In the genomic region with DNA sequence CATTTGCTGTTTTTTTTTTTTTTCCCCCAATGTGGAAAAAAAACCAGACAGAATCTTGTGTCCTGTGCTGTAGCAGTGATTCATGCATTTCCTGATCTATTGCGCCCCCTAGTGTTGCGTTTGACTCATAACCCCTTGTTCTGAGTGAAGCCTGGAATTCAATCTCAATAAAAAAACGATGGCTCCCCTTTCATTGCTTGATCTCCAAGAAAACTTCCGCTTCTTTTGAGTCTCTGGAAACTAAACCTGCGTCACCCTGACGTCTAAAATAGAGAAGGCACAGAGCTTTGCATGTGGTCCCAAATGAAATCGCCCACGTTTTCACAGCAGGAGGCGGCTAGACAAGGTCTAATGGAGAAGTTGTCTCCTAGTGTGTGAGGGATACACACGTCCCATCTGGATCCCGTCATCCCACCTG, we compare ENCODE assay signal across 9 mouse cellular contexts. TPM values are rescaled to one million over a fixed set of nuclear protein-coding genes. Genes with fewer than 3 reads are reported as not detected.
DNase-seq lines count a peak whose midpoint lies in the region; ATAC-seq and TF ChIP-seq lines count a peak whose summit lies in the region.
"Had no signal": no experiment of that assay in that cellular context is flagged by ENCODE, and none has a peak within 500 bp of the region (broad histone marks: within the 10 kb centered on the region; RNA-seq: fewer than 3 reads in every experiment).

No protein-coding gene starts in this region.

- H3K4me1 ChIP-seq in CH12.LX (ENCODE audit: control insufficient read depth in 1 of 2, insufficient read depth in 2 of 2), result peaks cover 12 to 42% of the 10 kb centered on the region in 2 experiments
- H3K4me1 ChIP-seq in liver, embryonic 13.5 days (replicated peaks), result peaks cover 8% of the 10 kb centered on the region
- no peaks in the 10 kb centered on the region for H3K4me1 ChIP-seq in neural tube, embryonic 14.5 days (ENCODE audit: control insufficient read depth, insufficient read depth, low read length)

- H3K79me2 ChIP-seq in CH12.LX (replicated peaks; ENCODE audit: control insufficient read depth, extremely low read depth, insufficient read depth, poor library complexity, severe bottlenecking), result no peaks in the 10 kb centered on the region

- H3K4me2 ChIP-seq in CH12.LX (ENCODE audit: insufficient read depth, low read depth, poor library complexity, severe bottlenecking), result no peak overlapping the region; the same call in 1 of the 2 replicates
- peak overlapping the region; percentile 50; the same call in 1 of the 2 replicates for H3K4me2 ChIP-seq in liver, embryonic 13.5 days
- H3K4me2 ChIP-seq in neural tube, embryonic 14.5 days (ENCODE audit: low read depth, low read length), result no peak overlapping the region

- dilution Hi-C loops in CH12.LX (cut with MboI; ENCODE audit: extremely low pct_ligation_motif_present, extremely low pct_unique_long_range_greater_than_20kb, low sequenced_read_pairs), result no loop called here

- TF ChIP-seq CTCF in CH12.LX (conservative IDR thresholded peaks at IDR 0.05 in 1 of 2, IDR thresholded peaks at IDR 0.05 in 1 of 2; ENCODE audit: low read depth in 2 of 2, low read length in 2 of 2), result peak; percentile 65 to 91

- peak; percentile 84 for DNase-seq in 3T3-L1 (ENCODE audit: low read depth, low spot score)
- peak; percentile 82 for DNase-seq in CH12.LX (ENCODE audit: extremely low read depth)
- DNase-seq in cerebellum, postnatal 10 days, result peak; percentile 74 to 82
- DNase-seq in frontal cortex, postnatal 36 days (ENCODE audit: low spot score in 2 of 2), result peak; percentile 68 to 81
- DNase-seq in kidney, postnatal 14 days, result peak; percentile 30
- no peak for DNase-seq in liver, embryonic 13.5 days
- DNase-seq in spleen, postnatal 14 days (ENCODE audit: low spot score in 2 of 2), result no peak

- no peaks in the 10 kb centered on the region for H3K27me3 ChIP-seq in CH12.LX (replicated peaks)
- H3K27me3 ChIP-seq in liver, embryonic 13.5 days, result no peaks in the 10 kb centered on the region
- H3K27me3 ChIP-seq in neural tube, embryonic 14.5 days (ENCODE audit: control insufficient read depth, insufficient read depth, low read length), result no peaks in the 10 kb centered on the region

- peak; percentile 92 for TF ChIP-seq RAD21 in CH12.LX (IDR thresholded peaks at IDR 0.05; ENCODE audit: low read depth, low read length)

- peaks cover 2% of the 10 kb centered on the region for H3K9me3 ChIP-seq in CH12.LX (replicated peaks; ENCODE audit: low read length)
- no peaks in the 10 kb centered on the region for H3K9me3 ChIP-seq in liver, embryonic 13.5 days (replicated peaks)
- H3K9me3 ChIP-seq in neural tube, embryonic 14.5 days (ENCODE audit: control insufficient read depth, low read length), result no peaks in the 10 kb centered on the region

- 17% methylated on average over 11 of the region's 11 CpGs for WGBS in liver, embryonic 13.5 days (ENCODE audit: insufficient replicate concordance)
- 19% methylated on average over 11 of the region's 11 CpGs for WGBS in neural tube, embryonic 14.5 days

- TF ChIP-seq EP300 in CH12.LX (IDR thresholded peaks at IDR 0.05; ENCODE audit: low read length), result no peak

- H3K4me3 ChIP-seq in CH12.LX (replicated peaks in 1 of 3; ENCODE audit: low read depth in 2 of 3, low read length in 2 of 3, poor library complexity in 1 of 3), result no peak overlapping the region
- H3K4me3 ChIP-seq in liver, embryonic 13.5 days (replicated peaks), result no peak overlapping the region
- H3K4me3 ChIP-seq in neural tube, embryonic 14.5 days (ENCODE audit: low read depth, low read length), result no peak overlapping the region
- H3K4me3 ChIP-seq: erythroblast, embryonic 14.5 days had no signal

- H3K9ac ChIP-seq in CH12.LX (ENCODE audit: insufficient read depth, low read depth), result no peak overlapping the region
- H3K9ac ChIP-seq in liver, embryonic 13.5 days, result no peak overlapping the region
- H3K9ac ChIP-seq in neural tube, embryonic 14.5 days (replicated peaks; ENCODE audit: low read depth, low read length), result no peak overlapping the region

- ATAC-seq in liver, embryonic 13.5 days (ENCODE audit: low read depth), result no peak
- ATAC-seq in neural tube, embryonic 14.5 days (ENCODE audit: low read depth), result peak; percentile 65; the same call in 1 of the 2 replicates

- H3K36me3 ChIP-seq in CH12.LX (replicated peaks in 1 of 2; ENCODE audit: control insufficient read depth in 1 of 2, insufficient read depth in 1 of 2, low read length in 1 of 2), result no peaks in the 10 kb centered on the region
- H3K36me3 ChIP-seq in liver, embryonic 13.5 days, result no peaks in the 10 kb centered on the region
- H3K36me3 ChIP-seq in neural tube, embryonic 14.5 days (ENCODE audit: control insufficient read depth, insufficient read depth, low read length), result no peaks in the 10 kb centered on the region

- H3K27ac ChIP-seq in CH12.LX (ENCODE audit: insufficient read depth, low read depth), result no peak overlapping the region
- no peak overlapping the region for H3K27ac ChIP-seq in liver, embryonic 13.5 days
- H3K27ac ChIP-seq in neural tube, embryonic 14.5 days (ENCODE audit: low read depth, low read length), result no peak overlapping the region

- in situ Hi-C loops in CH12.LX (cut with MboI; ENCODE audit: low pct_ligation_motif_present, low pct_unique_long_range_greater_than_20kb, low sequenced_read_pairs), result no loop called here

- no peak for TF ChIP-seq POLR2A in CH12.LX (IDR thresholded peaks at IDR 0.05; ENCODE audit: low read depth, low read length)

TF ChIP-seq in CH12.LX, 34 proteins besides CTCF, POLR2A, EP300 and RAD21:
- TF ChIP-seq ZNF384 (IDR thresholded peaks at IDR 0.05; ENCODE audit: low read depth, low read length) (peak; percentile 97), ZKSCAN1 (IDR thresholded peaks at IDR 0.05; ENCODE audit: borderline replicate concordance, low read depth, low read length) (no peak), MYC (IDR thresholded peaks at IDR 0.05; ENCODE audit: low read depth, low read length) (peak; percentile 56; the same call in 1 of the 2 replicates), E2F4 (IDR thresholded peaks at IDR 0.05; ENCODE audit: insufficient replicate concordance, low read depth, low read length) (no peak), ZC3H11A (IDR thresholded peaks at IDR 0.05; ENCODE audit: low read depth, low read length) (no peak), ELF1 (IDR thresholded peaks at IDR 0.05; ENCODE audit: low read depth, low read length) (peak; percentile 65), BHLHE40 (IDR thresholded peaks at IDR 0.05; ENCODE audit: low read depth, low read length) (no peak), SMC3 (IDR thresholded peaks at IDR 0.05; ENCODE audit: low read depth, low read length) (peak; percentile 70)

RNA-seq across cellular contexts. Expression of gene 1600014C10Rik, which starts 15.3 kb away (rescaled TPM):
- total RNA-seq in CH12.LX (2012; rRNA removed) (7.4 and 8.1 TPM in 2 replicates), CH12.LX (2014; rRNA removed) (9.7 and 10.3 TPM in 2 replicates)
- polyA plus RNA-seq in CH12.LX (2012; ENCODE audit: insufficient read length, low read depth), result 9.4 and 10.6 TPM in 2 replicates
- 8.7 and 9.0 TPM in 2 replicates for polyA plus RNA-seq in liver, embryonic 13.5 days (2015; fragmentation: Nextera tagmentation; extraction: Ambion mirVana)
- polyA plus RNA-seq in neural tube, embryonic 14.5 days (2014; fragmentation: Nextera tagmentation; extraction: Ambion mirVana), result 31.3 and 32.8 TPM in 2 replicates
- polyA plus RNA-seq: erythroblast, embryonic 14.5 days had no signal

Comparison
In these comparisons a context has a peak if more than half of its experiments do, and no peak if none do; other contexts are left out.
1. DNase-seq: peak in 3T3-L1 (single experiment), CH12.LX (single experiment), cerebellum, postnatal 10 days (2 of 2), frontal cortex, postnatal 36 days (2 of 2) and kidney, postnatal 14 days (single experiment); none in liver, embryonic 13.5 days (single experiment) and spleen, postnatal 14 days (0 of 2).